Mouse (Mus musculus): Measurements from ENCODE around the gene Srsf3.

DNA sequence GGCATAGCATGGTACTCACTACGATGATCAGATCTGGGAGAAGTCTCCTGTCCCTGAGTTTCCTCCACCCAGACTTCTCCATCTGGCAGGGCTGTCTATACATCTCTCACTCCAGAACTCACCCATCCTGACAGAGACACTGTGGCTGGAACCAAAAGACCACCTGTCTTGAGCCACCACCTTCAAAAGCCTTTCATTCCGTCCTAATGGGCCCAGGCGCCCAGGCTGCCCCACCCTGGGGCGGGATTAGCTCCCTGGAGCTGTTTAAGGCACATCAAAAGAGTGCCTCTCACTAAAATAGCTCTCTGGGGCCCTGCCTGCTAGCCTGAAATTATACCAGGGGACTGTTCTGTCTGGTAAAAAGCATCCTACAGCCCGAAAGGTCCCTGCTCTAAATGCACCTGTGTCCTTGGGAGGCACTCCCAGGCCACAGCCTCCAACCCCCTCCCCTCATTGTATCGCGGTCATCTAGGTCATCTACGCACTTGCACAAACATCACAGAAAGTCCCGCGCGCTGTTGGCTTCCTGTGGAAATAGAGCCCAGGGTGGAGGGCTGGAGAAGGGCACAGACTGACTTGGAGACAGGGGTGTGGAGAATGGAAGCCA, 40.4 kb downstream of the Srsf3 start:
- TF ChIP-seq CTCF (conservative IDR thresholded peaks at IDR 0.05; ENCODE audit: insufficient read depth, insufficient read length, low read depth, low read length) (no peak), POLR2A (IDR thresholded peaks at IDR 0.05; ENCODE audit: low read depth, low read length) (no peak)
